Mouse (Mus musculus): ENCODE measurements around the gene Pitpnb.

Pitpnb gene

DNA sequence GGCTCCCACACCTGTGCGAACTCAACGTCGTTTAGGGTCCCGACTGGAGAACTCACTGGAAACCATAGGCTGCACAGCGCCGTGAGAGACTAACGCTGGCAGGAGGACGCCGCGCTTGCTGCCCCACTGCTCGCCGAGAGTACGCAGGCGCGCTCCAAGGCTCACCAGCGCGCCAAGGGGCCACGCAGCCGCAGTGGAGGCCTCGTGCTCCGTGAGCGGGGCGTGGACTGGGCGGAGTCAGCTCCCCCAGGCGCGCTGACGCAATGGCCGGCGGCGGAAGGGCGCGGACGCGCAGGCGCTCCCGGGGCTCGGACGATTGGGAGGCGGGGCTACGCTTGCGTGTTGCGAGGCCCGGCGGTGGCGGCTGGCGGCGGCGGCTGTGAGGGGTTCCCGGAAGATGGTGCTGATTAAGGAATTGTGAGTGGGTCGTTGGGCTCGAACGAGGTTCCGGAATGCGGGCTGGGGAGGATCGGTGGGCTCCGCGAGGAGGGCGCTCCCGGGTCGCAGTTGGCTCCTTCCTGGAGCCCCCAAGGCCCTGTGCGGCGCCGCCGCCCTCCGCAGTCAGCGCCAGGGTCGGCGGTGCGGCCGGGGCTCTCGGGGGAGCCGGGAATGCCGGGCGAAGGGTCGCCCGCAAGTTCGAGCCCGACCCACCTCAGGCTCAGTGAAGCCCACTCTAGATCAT, at the start of gene Pitpnb:
Gene Pitpnb, plus strand, starts transcription at position 347 of the 682 bp plus-strand sequence.
- DNase-seq, result peak; percentile 96

- DNase-seq, result no peak
Measured at GRCm38 (mm10) chr5:111284420-111285175, 46.0 kb upstream of the Pitpnb start.

GRCm38 (mm10) chr5:111287571-111287970, 43.0 kb upstream of the Pitpnb start:
- no peak for DNase-seq

GRCm38 (mm10) chr5:111288486-111288885, 42.1 kb upstream of the Pitpnb start:
- DNase-seq, result peak; percentile 77

DNA sequence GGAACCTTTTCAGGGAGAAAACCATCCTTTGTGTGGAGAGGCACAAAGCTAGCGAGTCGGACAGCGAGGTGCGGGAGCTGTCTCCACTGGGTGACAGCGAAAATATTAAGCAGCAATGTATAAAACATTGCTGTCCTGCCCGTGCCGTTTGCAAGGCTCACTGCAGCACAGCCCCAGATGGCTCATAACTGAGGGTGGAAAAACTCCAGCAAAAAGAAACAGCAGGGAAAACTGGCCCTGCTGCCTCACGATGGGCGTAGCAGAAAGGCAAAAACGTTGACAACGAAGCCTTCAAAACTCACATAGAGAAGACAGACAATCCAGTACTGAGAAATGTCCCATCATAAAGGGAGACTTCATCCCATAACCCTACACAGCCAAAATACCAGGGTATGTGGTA, 40.5 kb upstream of the Pitpnb start:
- no peak for DNase-seq

GRCm38 (mm10) chr5:111291639-111292038, 38.9 kb upstream of the Pitpnb start:
- DNase-seq, result no peak

GRCm38 (mm10) chr5:111297801-111298200, 32.8 kb upstream of the Pitpnb start:
- no peak for DNase-seq

DNA sequence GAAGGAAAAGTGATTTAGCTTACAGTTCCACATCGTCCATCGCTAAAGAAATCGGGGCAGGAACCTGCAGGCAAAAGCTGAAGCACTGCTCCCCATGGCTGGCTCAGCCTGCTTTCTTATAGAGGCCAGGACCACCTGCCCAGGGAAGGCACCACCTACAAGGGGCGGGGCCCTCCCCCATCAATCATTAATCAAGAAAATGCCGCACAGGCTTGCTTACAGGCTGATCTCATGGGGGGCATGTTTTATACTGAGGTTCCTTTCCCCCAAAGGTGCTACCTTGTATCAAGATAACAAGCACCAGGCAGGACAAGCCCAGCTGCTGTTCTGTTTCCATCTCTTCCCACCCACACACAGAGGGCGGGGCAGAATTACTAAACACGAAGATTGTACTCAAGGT, 31.9 kb upstream of the Pitpnb start:
- DNase-seq, result no peak

- no peak for DNase-seq
Measured at GRCm38 (mm10) chr5:111300776-111301175, 29.8 kb upstream of the Pitpnb start.

- DNase-seq, result no peak
Measured at GRCm38 (mm10) chr5:111301736-111302135, 28.8 kb upstream of the Pitpnb start.

- no peak for DNase-seq
Measured at GRCm38 (mm10) chr5:111304730-111305129, 25.8 kb upstream of the Pitpnb start.

- DNase-seq, result peak; percentile 75
Measured at GRCm38 (mm10) chr5:111310185-111310584, 20.4 kb upstream of the Pitpnb start.

GRCm38 (mm10) chr5:111313833-111314232, 16.7 kb upstream of the Pitpnb start:
- no peak for DNase-seq

GRCm38 (mm10) chr5:111315061-111315460, 15.5 kb upstream of the Pitpnb start:
- DNase-seq, result no peak

DNA sequence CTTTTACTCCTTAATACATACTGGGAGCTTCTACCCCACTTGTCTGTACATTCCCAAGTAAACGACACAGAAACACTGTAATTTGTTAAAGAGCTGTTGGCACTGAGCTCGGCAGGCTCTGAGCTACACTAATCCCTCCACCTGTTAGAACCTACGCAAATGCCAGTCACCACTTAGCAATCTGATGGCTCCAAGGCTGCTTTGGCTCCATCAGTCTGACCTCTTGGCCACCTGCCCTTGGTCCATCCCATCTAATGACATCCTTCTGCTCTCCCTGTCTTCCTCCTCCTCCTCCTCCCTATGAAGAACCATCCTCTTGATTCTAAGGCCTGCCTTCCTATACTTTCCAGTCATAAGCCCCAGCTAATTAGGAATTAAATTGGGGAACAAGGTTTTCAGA, 13.0 kb upstream of the Pitpnb start:
- DNase-seq, result no peak

DNA sequence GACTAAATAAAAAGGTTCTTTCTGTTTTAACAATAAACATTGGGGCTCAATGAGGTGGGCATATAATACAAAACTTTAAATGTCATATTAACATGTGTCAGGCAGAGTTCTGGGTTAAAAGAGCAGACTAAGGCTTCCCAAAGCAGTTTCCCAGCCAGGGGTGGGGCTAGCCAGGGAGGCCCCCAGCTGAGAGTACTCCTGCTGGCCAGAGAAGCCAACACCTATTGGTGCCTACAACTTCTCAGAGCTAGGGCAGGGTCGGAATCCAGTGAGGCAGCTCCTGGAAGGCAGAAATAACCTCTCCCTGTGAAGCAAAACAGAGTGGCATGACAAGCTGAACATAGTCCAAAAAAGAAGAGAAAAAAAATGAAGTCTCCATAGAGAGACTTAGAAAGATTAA, 11.6 kb upstream of the Pitpnb start:
- no peak for DNase-seq

DNA sequence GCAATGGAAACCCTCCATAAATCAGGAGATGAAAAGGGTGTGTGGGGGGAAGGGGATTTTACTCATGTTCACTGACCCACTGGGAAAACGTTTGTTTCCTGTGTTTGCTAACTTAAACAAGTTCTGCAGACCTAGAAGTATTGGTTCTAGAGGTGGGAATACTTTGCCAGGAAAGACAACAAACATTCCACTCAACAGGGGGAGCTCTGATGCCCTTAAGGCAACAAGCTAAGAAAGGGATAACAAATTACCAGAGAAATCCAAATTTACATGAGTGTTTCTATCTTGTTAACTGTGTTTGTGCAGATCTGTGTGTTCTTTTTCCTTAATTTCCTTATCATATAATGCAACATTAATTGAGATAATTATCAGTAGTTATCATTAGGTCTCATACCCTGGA, 4.8 kb upstream of the Pitpnb start:
- DNase-seq, result no peak

DNA sequence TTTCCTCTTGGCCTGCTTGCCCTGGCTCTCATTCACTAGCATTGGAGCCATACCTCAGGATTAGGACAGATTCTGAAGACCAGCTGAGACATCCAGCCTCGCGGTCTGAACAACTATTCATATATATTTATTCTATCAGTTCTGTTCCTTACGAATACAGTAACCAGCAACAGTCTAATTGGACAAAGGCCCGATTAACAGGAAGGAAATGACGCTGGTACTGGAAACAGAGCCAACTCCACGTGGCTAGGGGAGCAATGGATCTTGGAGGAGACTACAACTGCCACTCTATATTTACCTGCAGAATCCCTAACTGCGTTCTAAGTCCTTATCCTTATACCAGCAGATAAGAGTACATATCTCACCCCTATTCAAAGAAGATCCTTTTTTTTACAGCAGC, 3.1 kb upstream of the Pitpnb start:
- no peak for DNase-seq

GRCm38 (mm10) chr5:111329782-111330416, 664 bp upstream of the Pitpnb start:
- DNase-seq, result peak; percentile 27

- no peak for DNase-seq
Measured at GRCm38 (mm10) chr5:111331099-111331435, 504 bp downstream of the Pitpnb start.

- no peak for DNase-seq
Measured at GRCm38 (mm10) chr5:111335939-111336691, 5.6 kb downstream of the Pitpnb start.

- no peak for DNase-seq
Measured at GRCm38 (mm10) chr5:111341609-111342008, 11.0 kb downstream of the Pitpnb start.

DNA sequence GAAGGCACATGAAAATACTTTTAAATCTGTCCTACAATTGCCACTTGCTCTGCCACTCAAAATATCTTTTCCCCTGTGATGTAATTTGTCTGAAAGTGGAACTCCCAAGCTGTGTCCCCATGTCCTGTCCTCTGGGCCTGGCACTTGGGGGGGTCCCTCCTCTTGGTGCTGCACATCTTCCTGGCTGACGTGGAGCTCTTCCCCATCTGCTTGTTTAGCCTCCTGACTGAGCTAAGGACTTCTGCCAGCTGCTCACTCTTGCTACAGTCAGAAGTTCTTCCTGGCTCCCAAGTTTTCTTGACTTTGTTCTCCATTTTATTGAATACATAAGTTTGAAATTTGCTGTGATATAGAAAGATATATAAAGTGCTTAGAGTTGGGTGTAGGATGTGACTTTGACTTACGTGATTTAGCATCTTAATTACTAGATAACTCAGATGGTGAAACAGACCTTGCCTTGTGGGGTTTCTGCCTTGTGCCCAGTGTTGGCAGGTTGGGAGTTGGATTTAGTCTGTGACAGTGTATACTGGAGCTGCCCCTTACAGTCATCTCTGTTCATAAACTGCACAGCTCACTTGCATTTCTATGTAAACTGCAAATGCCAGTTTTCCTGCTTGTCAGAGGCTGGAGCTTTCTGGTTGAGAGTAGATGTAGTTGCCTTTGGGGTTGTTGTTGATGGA, 14.3 kb downstream of the Pitpnb start:
- DNase-seq, result no peak
